Comparison of ENCODE assay signal across 8 mouse cellular contexts in the genomic region with DNA sequence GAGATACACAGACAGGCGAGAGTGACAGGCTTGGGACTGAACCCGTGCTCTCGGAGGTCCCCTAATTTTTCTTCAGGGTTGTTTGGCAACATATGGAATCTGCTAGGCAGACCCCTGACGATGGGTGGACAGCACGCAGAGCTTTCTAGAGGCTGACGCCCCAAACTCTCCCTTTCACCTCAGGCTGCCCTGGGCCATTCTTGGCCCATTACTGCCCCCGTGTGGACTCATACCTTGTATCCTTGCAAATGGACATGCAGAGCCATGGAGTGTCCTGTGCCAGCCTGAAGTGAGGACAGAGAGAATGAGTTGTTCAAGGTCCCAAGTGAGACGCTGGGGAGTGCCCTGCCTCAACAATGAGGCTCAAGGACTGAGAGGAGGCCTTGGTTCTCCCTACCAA. TPM values are rescaled to one million over a fixed set of nuclear protein-coding genes. Genes with fewer than 3 reads are reported as not detected.
DNase-seq lines count a peak whose midpoint lies in the region; ATAC-seq and TF ChIP-seq lines count a peak whose summit lies in the region.

No protein-coding gene starts in this region.

- no peak overlapping the region for H3K9ac ChIP-seq in limb, embryonic 11.5 days (ENCODE audit: low read length)

- TF ChIP-seq CTCF in left cerebral cortex, adult 2 months (IDR thresholded peaks at IDR 0.05): peak; percentile 58

- H3K27ac ChIP-seq in left cerebral cortex, adult 2 months: no peak overlapping the region
- H3K27ac ChIP-seq in limb, embryonic 11.5 days (replicated peaks; ENCODE audit: low read depth, low read length): no peak overlapping the region

- 18% methylated on average over 8 of the region's 8 CpGs for WGBS in limb, embryonic 11.5 days

- H3K4me2 ChIP-seq in limb, embryonic 11.5 days (ENCODE audit: low read depth, severe bottlenecking): no peak overlapping the region

- no peaks in the 10 kb centered on the region for H3K27me3 ChIP-seq in limb, embryonic 11.5 days (ENCODE audit: control insufficient read depth, insufficient read depth, low read length)

- peak; percentile 45 to 51 for DNase-seq in left cerebral cortex, adult 2 months (ENCODE audit: extremely low spot score in 1 of 2, low spot score in 2 of 2)
- DNase-seq in left cerebral cortex, adult 8-10 months (ENCODE audit: low spot score in 2 of 2): no peak
- peak; percentile 71 for DNase-seq in ZHBTc4 (ENCODE audit: low read depth, low spot score)
- DNase-seq in cerebellum, postnatal 4 days (ENCODE audit: low spot score in 2 of 2): peak; percentile 55 to 74
- peak; percentile 69 to 81 for DNase-seq in heart, postnatal 14 days
- peak; percentile 90 for DNase-seq in limb, embryonic 11.5 days (ENCODE audit: low spot score)
- DNase-seq in thymus, postnatal 10 days (ENCODE audit: low spot score in 2 of 2): peak; percentile 40 to 63

- intact Hi-C loops in left cerebral cortex, adult 2 months (cut with DNase I): loop anchor here (2.0 to 5.0 kb wide), 2 partner anchors 45 to 294 kb away; partner anchors contain the start of gene Col23a1
- intact Hi-C loops in heart, postnatal 14 days (cut with DNase I): no loop called here

- H3K4me1 ChIP-seq in limb, embryonic 11.5 days (ENCODE audit: control insufficient read depth, insufficient read depth, low read length): peaks cover 11% of the 10 kb centered on the region

- no peak for ATAC-seq in limb, embryonic 11.5 days (ENCODE audit: insufficient number of reproducible peaks, low FRiP score, low TSS enrichment, low read depth)
- peak; percentile 55 for ATAC-seq in neutrophil, adult 5-6 weeks (ENCODE audit: extremely low read depth, insufficient number of reproducible peaks, low FRiP score, poor library complexity, severe bottlenecking)

- H3K9me3 ChIP-seq in limb, embryonic 11.5 days (ENCODE audit: control insufficient read depth, low read length): no peaks in the 10 kb centered on the region

- no peak overlapping the region for H3K4me3 ChIP-seq in left cerebral cortex, adult 2 months
- no peak overlapping the region for H3K4me3 ChIP-seq in limb, embryonic 11.5 days (ENCODE audit: low read depth, low read length)

- H3K36me3 ChIP-seq in limb, embryonic 11.5 days (ENCODE audit: control insufficient read depth, insufficient read depth, low read length): peaks cover 6% of the 10 kb centered on the region; the same call in 1 of the 2 replicates

RNA-seq across cellular contexts. Expression of gene Phykpl, which starts 1.8 kb away (rescaled TPM):
- 1 to 10 TPM; 7.8 to 8.2 TPM for total RNA-seq in left cerebral cortex, adult 2 months (2021)
- total RNA-seq in left cerebral cortex, adult 8-10 months (2022): 1 to 10 TPM; 5.9 to 8.5 (median 6.5) TPM
- total RNA-seq in heart, postnatal 14 days (2021): 10 to 100 TPM; 10.3 to 10.4 TPM
- polyA plus RNA-seq in limb, embryonic 11.5 days (2014; fragmentation: Nextera tagmentation; extraction: Ambion mirVana): 11.0 and 12.5 TPM in 2 replicates
- 21.3 and 23.7 TPM in 2 replicates for total RNA-seq in neutrophil, adult 5-6 weeks (2017)

RNA-seq across cellular contexts. Expression of gene Hnrnpab, which starts 23.9 kb away (rescaled TPM):
- total RNA-seq in left cerebral cortex, adult 2 months (2021): 100 to 1,000 TPM; 120 to 127 TPM
- total RNA-seq in left cerebral cortex, adult 8-10 months (2022): 100 to 1,000 TPM; 113 to 139 (median 126) TPM
- 100 to 1,000 TPM; 141 to 163 TPM for total RNA-seq in heart, postnatal 14 days (2021)
- polyA plus RNA-seq in limb, embryonic 11.5 days (2014; fragmentation: Nextera tagmentation; extraction: Ambion mirVana): 796 and 869 TPM in 2 replicates
- 203 and 213 TPM in 2 replicates for total RNA-seq in neutrophil, adult 5-6 weeks (2017)

RNA-seq across cellular contexts. Expression of gene Nhp2, which starts 36.8 kb away (rescaled TPM):
- total RNA-seq in left cerebral cortex, adult 2 months (2021): 10 to 100 TPM; 45.0 to 46.2 TPM
- total RNA-seq in left cerebral cortex, adult 8-10 months (2022): 10 to 100 TPM; 50.4 to 57.4 (median 53.6) TPM
- 10 to 100 TPM; 19.5 to 21.3 TPM for total RNA-seq in heart, postnatal 14 days (2021)
- polyA plus RNA-seq in limb, embryonic 11.5 days (2014; fragmentation: Nextera tagmentation; extraction: Ambion mirVana): 180 and 181 TPM in 2 replicates
- total RNA-seq in neutrophil, adult 5-6 weeks (2017): 18.5 and 18.8 TPM in 2 replicates

RNA-seq across cellular contexts. Expression of gene Rmnd5b, which starts 53.0 kb away (rescaled TPM):
- 10 to 100 TPM; 56.1 to 61.9 TPM for total RNA-seq in left cerebral cortex, adult 2 months (2021)
- total RNA-seq in left cerebral cortex, adult 8-10 months (2022): 10 to 100 TPM; 48.2 to 59.4 (median 54.7) TPM
- total RNA-seq in heart, postnatal 14 days (2021): 10 to 100 TPM; 16.0 to 16.3 TPM
- 38.1 and 40.8 TPM in 2 replicates for polyA plus RNA-seq in limb, embryonic 11.5 days (2014; fragmentation: Nextera tagmentation; extraction: Ambion mirVana)
- 28.7 and 31.8 TPM in 2 replicates for total RNA-seq in neutrophil, adult 5-6 weeks (2017)

Comparison
In these comparisons a context has a peak if more than half of its experiments do, and no peak if none do; other contexts are left out.
1. DNase-seq: peak in left cerebral cortex, adult 2 months (2 of 2), ZHBTc4 (single experiment), cerebellum, postnatal 4 days (2 of 2), heart, postnatal 14 days (2 of 2), limb, embryonic 11.5 days (single experiment) and thymus, postnatal 10 days (2 of 2); none in left cerebral cortex, adult 8-10 months (0 of 2).